Mouse (Mus musculus) liver, postnatal 0 days (tissue): ENCODE measurements around the gene Cir1.

Source experiments
- CTCF ChIP-seq: sonication (generic); IDR thresholded peaks from 2 replicates; pipeline ENCODE4 v1.5.1; 2016; ENCODE audit warnings: antibody characterized with exemption, low read depth
- EP300 ChIP-seq: IDR thresholded peaks from 2 replicates; pipeline ENCODE4 v1.6.1; 2016; ENCODE audit warnings: antibody characterized with exemption, low read depth, mild to moderate bottlenecking

DNA sequence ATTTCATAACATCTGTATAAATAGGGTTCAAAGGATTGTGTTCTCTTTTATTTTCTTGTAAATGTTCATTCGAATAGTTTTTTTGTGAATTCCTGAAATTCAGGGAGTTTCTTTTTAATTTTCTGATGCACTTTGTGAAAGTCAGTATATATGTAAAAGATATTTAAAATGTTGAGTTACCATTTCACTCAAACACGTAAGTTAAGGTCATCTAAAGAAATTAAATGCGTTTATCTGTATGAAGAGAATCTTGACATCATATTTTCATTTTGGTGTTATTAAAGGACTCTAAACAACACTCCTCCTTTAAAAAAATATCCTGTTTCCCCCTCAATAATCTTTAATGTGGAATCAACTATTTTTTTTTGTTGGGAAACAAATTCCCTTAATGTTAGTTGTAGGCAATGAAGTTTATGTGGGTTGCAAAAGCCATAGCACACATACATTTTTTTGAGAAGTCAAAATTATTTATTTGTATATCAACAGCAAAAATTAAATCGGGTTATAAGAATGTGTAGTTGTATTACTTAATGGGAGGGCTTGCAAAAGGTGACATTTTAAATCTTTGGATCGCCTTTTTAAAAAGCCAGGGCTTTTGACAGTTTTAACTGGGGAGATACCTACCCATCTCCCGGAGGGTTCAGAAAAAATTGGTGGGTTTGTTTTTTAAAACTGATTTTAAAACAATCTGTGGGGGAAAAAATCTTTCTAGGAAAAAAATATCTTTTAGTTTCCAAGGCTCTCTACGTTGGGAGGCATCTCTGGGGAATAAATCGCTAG lies 37.0 kb downstream of the Cir1 start:
- TF ChIP-seq EP300 (no peak), CTCF (no peak)
